Mouse (Mus musculus): ENCODE data around the gene Mfsd6.

Mfsd6 gene

GRCm38 (mm10) chr1:52727056-52727900, at the start of gene Mfsd6:
Gene Mfsd6 (minus strand): TSS chr1:52727462.
- DNase-seq (ENCODE audit: low spot score), result peak; percentile 46

- DNase-seq (ENCODE audit: low spot score), result peak; percentile 11
Observed at GRCm38 (mm10) chr1:52765176-52766111, 38.2 kb upstream of the Mfsd6 start.

DNA sequence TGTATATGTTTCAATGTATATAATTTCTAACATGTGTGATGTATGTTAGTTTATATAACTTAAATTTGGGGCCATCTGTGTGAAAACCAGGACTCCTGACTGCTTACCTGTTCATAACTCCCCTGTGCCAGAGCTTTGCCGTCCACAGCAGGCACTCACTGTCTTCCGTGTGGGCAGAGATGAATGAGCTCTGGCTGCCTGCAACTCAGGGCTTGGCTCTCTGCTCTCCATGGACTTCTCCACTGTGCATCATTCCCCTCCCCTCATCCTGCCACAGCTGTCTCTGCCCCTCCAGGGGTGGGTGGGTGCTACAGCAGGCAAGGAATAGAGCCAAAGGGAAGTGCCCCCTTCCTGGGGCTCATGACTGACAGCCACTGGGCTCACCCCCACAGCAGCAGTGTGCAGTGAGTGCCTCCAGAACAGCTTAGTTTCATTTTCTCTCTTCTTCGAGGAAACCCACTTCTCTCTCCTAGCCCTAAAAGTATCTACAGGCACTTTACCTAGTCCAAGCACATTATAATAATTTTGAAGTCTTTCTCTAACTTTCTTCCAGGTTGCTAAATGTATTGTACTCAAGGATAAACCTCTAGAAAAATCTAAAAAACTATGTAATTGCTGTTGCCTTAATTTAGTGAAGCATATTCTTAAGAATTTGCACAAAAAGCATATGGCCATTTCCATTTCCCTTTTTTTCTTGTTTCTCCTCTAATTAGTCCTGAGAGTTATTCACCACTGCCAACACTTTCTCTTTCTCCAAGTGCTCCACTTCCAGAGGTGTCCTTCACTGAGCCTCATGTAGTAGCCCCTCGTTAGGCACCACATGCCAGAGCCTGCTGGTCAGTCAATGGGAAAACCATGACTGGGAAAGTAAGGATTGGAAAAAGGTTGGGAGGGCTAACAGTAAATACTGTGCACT, 36.9 kb upstream of the Mfsd6 start:
- DNase-seq (ENCODE audit: low spot score), result no peak

DNA sequence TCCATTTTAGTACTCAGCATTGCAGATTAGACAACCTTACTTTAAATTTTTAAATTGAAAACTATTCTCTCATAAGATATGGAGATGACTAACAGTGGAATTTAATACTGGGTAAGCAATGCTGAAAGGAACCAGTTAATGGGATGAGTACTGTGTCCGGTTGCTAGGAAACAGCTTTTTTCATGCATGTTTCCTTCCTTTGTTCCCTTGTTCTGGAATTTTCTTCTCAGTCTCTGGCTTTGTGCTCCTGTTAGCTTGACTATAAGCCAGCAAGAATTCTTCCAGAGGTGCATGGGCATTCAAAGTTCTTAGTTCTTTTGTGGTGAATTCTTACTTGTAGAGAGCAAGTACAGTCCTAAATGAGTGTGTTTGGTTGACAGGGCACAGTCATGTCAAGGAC, 30.9 kb upstream of the Mfsd6 start:
- DNase-seq (ENCODE audit: low spot score), result no peak

DNA sequence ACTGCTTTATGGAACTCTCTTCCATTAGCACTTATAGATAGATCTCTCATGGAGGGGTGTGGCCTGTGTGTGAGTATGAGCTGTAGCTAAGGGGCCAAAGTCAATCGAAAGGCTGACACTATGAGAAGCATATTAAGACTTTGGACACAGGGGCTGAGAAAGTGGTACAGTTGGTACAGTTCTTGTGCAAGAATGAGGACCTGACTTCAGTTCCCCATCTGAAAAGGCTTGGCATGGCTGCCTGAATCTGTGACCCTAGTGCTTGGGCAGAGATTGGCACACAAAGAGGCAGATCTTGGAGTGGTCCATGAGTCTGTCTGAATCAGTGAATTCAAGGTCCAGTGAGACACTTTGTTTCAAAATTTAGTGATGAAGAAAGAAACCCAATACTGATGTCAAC, 27.1 kb upstream of the Mfsd6 start:
- no peak for DNase-seq (ENCODE audit: low spot score)

- no peak for DNase-seq (ENCODE audit: low spot score)
Observed at GRCm38 (mm10) chr1:52753828-52754227, 26.6 kb upstream of the Mfsd6 start.

DNA sequence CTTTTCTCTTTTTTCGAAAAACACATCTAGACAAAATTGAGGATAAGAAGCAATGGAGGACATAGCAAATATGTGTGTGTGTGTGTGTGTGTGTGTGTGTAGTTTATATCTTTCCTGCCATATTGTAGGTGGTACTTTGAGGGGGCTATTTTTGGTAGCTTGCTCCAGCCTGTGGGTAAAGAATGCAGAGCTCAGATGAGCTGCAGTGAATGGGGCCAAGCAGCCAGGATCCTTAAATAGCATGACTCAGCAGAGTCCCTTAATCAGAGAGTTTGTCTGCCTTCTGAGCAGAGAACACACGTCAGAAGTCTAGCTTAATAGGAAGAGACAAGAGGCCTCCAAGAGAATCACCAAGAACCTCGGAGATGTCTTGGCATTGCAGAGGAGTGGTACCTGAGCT, 25.4 kb upstream of the Mfsd6 start:
- DNase-seq (ENCODE audit: low spot score), result no peak

DNA sequence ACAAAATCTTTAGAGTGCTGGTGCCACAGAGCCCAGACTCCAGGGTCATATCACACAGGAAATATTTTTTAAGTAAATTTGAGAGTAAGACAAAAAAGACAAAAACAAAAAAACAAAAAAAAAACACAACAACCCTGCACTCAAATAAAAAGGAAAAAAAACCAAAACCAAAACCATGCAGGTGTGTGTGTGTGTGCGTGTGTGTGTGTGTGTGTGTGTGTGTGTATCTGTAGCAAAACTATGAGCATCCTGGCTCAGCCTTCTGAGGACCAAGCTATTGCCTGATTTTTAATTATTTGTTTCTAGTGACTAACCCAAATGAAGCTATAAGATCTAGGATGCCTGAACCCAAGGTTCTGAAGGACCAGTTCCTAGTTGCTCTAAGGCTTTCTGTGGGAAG, 24.4 kb upstream of the Mfsd6 start:
- DNase-seq (ENCODE audit: low spot score), result no peak

- no peak for DNase-seq (ENCODE audit: low spot score)
Observed at GRCm38 (mm10) chr1:52749978-52750377, 22.7 kb upstream of the Mfsd6 start.

GRCm38 (mm10) chr1:52748260-52748659, 21.0 kb upstream of the Mfsd6 start:
- DNase-seq (ENCODE audit: low spot score), result peak; percentile 65

- DNase-seq (ENCODE audit: low spot score), result no peak
Observed at GRCm38 (mm10) chr1:52742567-52742966, 15.3 kb upstream of the Mfsd6 start.

DNA sequence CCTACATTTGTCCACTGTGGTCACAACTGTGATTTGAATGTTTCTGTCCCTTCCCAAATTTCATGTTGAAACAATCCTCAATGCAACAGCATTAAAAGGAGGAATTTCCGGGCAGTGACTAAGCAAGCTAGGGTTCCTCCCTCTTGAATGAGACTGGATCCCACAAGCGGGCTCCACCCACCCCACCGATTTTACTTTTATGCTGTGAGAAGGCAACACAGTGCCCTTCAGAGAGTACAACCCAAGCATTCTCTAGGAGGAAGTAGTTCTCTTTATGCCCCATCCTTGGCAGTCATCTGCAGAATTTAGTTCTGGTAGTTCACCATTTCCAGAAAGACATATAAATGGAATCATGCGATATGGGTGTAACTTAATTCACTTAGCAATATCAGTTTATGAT, 6.9 kb upstream of the Mfsd6 start:
- no peak for DNase-seq (ENCODE audit: low spot score)

DNA sequence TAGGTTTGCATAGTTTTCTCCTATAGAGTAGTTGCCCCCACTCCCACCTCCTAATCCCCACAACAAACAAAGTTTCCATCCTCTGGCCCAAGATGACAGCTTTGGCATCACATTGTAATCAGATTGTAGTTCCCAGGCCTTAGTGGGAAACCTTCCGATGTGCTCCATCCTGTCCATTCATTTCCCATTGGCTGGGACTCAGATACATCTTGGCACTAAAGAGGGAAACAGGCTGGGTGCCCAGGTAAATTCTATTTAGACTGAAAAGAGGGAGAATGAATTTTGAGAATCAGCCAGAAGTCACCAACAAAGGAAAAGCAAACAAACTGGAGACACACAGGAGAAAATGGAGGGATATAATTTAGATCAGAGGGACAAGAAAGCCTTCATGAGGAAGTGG, 3.0 kb upstream of the Mfsd6 start:
- DNase-seq (ENCODE audit: low spot score), result no peak

DNA sequence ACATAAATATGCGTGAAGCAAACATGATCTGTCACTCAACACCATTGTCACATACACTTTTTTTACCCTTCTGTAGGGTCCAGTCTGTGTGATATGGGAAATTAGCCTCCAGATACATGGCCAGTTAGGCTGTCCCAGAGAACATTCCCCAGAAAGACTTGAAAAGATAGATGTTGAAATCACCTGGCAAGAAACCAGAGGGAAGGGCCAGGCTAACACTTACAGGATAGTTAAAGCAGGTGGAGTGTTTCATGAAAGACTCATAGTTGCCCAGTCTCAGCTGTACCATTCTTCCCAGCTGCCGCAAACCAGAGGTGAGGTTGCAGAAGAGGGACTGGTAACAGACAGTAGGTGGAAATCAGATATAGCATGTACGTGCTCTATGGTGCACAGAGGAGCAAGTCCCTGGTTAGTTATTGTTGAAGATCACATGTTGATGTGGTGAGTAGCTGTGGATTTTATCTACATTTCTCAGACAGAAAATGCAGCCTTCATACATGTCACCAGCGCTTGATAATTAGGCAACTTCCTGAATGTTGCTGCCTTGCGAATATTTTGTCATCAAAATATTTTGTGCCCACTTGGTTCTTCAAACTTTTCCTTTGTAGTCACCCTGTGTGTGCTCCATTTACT, 1.7 kb upstream of the Mfsd6 start:
- DNase-seq (ENCODE audit: low spot score), result peak; percentile 47

GRCm38 (mm10) chr1:52726371-52727055, 749 bp downstream of the Mfsd6 start:
- peak; percentile 57 for DNase-seq (ENCODE audit: low spot score)

DNA sequence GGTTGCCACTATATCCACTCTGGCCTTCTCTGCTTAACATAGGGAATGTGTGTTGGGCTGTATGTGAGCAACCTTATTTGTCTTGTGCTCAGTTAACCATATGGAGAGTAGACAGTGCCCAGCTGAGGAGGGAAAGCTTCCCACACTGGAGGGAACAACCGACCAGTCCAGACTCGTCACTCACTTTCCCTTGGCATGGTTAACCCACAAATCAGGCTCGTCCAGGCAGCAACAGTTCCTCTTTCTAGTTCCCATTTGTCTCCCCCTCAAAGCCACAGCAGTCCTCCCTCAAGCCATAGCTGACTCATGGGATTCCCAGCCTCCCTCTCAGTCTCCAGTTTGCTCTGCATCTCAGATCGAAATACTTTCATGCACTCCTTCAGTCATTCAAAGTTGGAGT, 4.7 kb downstream of the Mfsd6 start:
- peak; percentile 35 for DNase-seq (ENCODE audit: low spot score)

DNA sequence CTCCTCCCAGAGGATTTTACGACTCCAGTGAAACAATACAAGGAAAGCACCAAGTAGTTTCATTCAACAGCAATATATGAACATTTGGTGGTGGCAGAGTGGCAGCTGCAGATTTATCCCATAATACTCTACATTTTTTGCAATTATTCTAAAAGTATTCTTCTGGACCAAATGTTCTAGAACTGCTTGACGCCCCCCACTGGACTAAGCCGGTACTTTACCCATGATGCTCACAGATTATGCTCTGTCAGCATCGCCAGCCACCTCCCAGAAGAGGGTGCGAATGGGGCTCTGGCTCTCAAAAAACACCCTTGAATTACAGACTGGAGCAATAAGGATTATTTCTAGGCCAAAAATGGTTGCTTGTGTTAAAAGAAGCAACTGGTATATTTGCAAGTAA, 8.2 kb downstream of the Mfsd6 start:
- DNase-seq (ENCODE audit: low spot score), result no peak

DNA sequence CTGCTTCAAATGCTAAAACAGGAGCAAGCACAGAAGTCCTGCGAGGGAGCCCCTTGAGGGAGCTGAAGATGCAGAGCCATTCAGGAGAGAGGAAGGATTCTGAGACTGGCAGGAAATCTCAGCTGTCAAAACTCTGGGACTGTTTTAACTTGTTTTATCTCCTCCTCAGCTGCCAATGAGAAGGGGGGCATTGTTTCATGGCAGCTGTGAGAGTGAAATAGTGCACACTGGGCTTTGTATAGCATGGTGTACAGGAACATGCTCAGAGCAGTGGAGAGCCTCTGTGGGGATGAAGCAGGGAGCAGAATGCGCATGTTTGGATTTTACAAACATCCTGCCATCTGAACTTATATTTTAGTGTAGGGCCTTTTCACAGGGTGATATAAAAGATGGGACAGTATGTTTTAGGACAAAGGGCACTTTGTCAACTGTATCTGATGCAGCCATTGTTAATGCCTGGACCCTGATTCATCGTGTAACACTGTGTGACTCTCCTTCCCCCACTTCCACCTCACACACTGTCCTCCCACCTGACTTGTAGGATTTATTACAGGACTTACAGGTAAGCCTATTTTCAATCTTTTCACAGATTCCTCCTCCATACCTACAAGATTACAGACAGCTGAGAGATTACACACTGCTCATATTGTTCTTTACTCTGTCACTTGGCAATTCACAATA, 9.1 kb downstream of the Mfsd6 start:
- DNase-seq (ENCODE audit: low spot score), result no peak

- DNase-seq (ENCODE audit: low spot score), result no peak
Observed at GRCm38 (mm10) chr1:52714451-52714850, 12.8 kb downstream of the Mfsd6 start.

DNA sequence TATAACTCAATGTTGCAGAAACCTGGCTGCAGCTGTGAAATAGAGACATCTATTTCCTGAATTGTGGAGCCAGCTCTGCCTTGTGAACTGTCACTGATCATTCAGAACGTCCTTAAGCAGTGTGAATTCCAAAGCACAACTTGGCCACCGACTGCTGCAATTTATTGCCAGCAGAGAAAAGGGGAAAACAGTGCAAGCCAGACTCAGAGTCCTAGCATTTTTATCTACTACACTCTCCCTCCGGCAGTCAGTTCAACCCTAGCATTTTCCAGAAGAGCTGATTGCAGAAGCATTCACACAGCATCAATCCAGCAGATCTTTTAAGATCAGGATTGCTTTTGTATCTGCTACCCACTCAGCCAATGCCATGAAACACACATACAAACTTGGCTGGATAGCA, 13.2 kb downstream of the Mfsd6 start:
- no peak for DNase-seq (ENCODE audit: low spot score)

Measured in lung, postnatal 25 days (tissue).